Mouse (Mus musculus) ES-Bruce4 (cell line): Measurements from ENCODE around the gene Hfe. TPM values are rescaled to one million over a fixed set of nuclear protein-coding genes. Genes with fewer than 3 reads are reported as not detected.

ENCODE experiments used
- H3K27ac ChIP-seq: 2 replicates; pipeline ENCODE4 v1.5.1; 2012; ENCODE audit warnings: low read length, inconsistent platforms; ENCODE audit not compliant: insufficient read depth
- H3K27me3 ChIP-seq: 2 replicates; pipeline ENCODE4 v1.6.1; 2012; ENCODE audit warnings: mild to moderate bottlenecking, low read length, inconsistent platforms; ENCODE audit not compliant: control insufficient read depth, poor library complexity, insufficient read depth, severe bottlenecking
- H3K36me3 ChIP-seq: 2 replicates; pipeline ENCODE4 v1.6.1; 2012; ENCODE audit warnings: inconsistent platforms, mild to moderate bottlenecking, low read length, moderate library complexity; ENCODE audit not compliant: control insufficient read depth, poor library complexity, insufficient read depth, severe bottlenecking
- H3K4me1 ChIP-seq: one replicate; pipeline ENCODE4 v1.8.1; 2011; ENCODE audit warnings: low read length; ENCODE audit not compliant: control insufficient read depth, insufficient read depth
- H3K4me3 ChIP-seq: 2 replicates; pipeline ENCODE4 v1.5.1; 2011; ENCODE audit warnings: low read depth, mild to moderate bottlenecking, low read length
- H3K9ac ChIP-seq: 2 replicates; pipeline ENCODE4 v1.6.1; 2012; ENCODE audit warnings: low read depth, mild to moderate bottlenecking, inconsistent platforms; ENCODE audit not compliant: poor library complexity, severe bottlenecking
- H3K9me3 ChIP-seq: replicated peaks from 2 replicates; pipeline ENCODE4 v1.6.1; 2012; ENCODE audit warnings: mild to moderate bottlenecking, low read length, inconsistent platforms; ENCODE audit not compliant: control insufficient read depth, poor library complexity, insufficient read depth, severe bottlenecking
- CTCF ChIP-seq: IDR thresholded peaks from one replicate; pipeline ENCODE4 v1.8.1; 2011; ENCODE audit warnings: low read depth, low read length
- EP300 ChIP-seq: IDR thresholded peaks from 2 replicates; pipeline ENCODE4 v1.6.1; 2011; ENCODE audit warnings: low read depth, low read length; ENCODE audit not compliant: insufficient read depth
- POLR2A ChIP-seq: IDR thresholded peaks from one replicate; pipeline ENCODE4 v1.8.1; 2011; ENCODE audit warnings: low read length; ENCODE audit not compliant: insufficient read depth
- polyA plus RNA-seq: library from polyadenylated mRNA; stranded (reverse); fragments of >200 nt; gene quantifications from 2 replicates; pipeline ENCODE4 v1.2.4, GENCODE M21; 2011; ENCODE audit warnings: low read depth; ENCODE audit not compliant: missing spikeins, insufficient read depth, insufficient read length

The Hfe gene
- polyA plus RNA-seq, 1 experiment: not detected

GRCm38 (mm10) chr13:23659636-23660366 is 50.9 kb downstream of the Hfe start:
- Histone ChIP-seq H3K9me3 (no peaks in the 10 kb centered on the region; the same call in 1 of the 2 replicates), H3K27ac (no peak overlapping the region), H3K9ac (no peak overlapping the region), H3K27me3 (no peaks in the 10 kb centered on the region; the same call in 1 of the 2 replicates), H3K4me1 (no peaks in the 10 kb centered on the region), H3K36me3 (no peaks in the 10 kb centered on the region), H3K4me3 (no peak overlapping the region)
- no peak for TF ChIP-seq POLR2A
- no peak for TF ChIP-seq CTCF
- TF ChIP-seq EP300: no peak

Other genes with a start within 250 kb of the Hfe start
- 0.40 and 0.46 TPM in 2 replicates for gene Btn1a1, start 245.0 kb downstream of the Hfe start, polyA plus RNA-seq
- gene Btn2a2, start 222.0 kb downstream of the Hfe start, polyA plus RNA-seq: 0.91 and 1.9 TPM in 2 replicates
- gene Hist1h4h, start 179.8 kb downstream of the Hfe start, polyA plus RNA-seq: 16.9 and 19.1 TPM in 2 replicates
- 68.8 and 97.9 TPM in 2 replicates for gene Hist1h2af, start 176.9 kb downstream of the Hfe start, polyA plus RNA-seq
- gene Hist1h3g, start 175.4 kb downstream of the Hfe start, polyA plus RNA-seq: 8.9 and 16.9 TPM in 2 replicates
- gene Hist1h2bh, start 167.5 kb downstream of the Hfe start, polyA plus RNA-seq: 3.9 and 4.2 TPM in 2 replicates
- 1.5 TPM in 1 of 2 replicates, not detected in the other for gene Hist1h3f, start 166.8 kb downstream of the Hfe start, polyA plus RNA-seq
- gene Hist1h4f, start 159.2 kb downstream of the Hfe start, polyA plus RNA-seq: 24.1 and 31.1 TPM in 2 replicates
- gene Hist1h1d, start 157.6 kb downstream of the Hfe start, polyA plus RNA-seq: 1.6 and 2.0 TPM in 2 replicates
- 14.3 and 15.4 TPM in 2 replicates for gene Hist1h3e, start 148.5 kb downstream of the Hfe start, polyA plus RNA-seq
- 5.0 and 8.2 TPM in 2 replicates for gene Hist1h2ae, start 139.6 kb downstream of the Hfe start, polyA plus RNA-seq
- gene Hist1h2bg, start 139.5 kb downstream of the Hfe start, polyA plus RNA-seq: 13.4 and 16.7 TPM in 2 replicates
- gene Hist1h2bf, start 136.7 kb downstream of the Hfe start, polyA plus RNA-seq: 21.5 and 23.2 TPM in 2 replicates
- 2.0 TPM in 1 of 2 replicates, not detected in the other for gene Hist1h2ad, start 136.5 kb downstream of the Hfe start, polyA plus RNA-seq
- gene Hist1h3d, start 135.1 kb downstream of the Hfe start, polyA plus RNA-seq: 3.2 and 4.7 TPM in 2 replicates
- 4.3 and 4.8 TPM in 2 replicates for gene Hist1h4d, start 129.3 kb downstream of the Hfe start, polyA plus RNA-seq
- 1.8 TPM in 2 replicates for gene Hist1h2be, start 89.7 kb downstream of the Hfe start, polyA plus RNA-seq
- 6.9 and 8.4 TPM in 2 replicates for gene Hist1h1e, start 88.3 kb downstream of the Hfe start, polyA plus RNA-seq
- 0.37 and 0.91 TPM in 2 replicates for gene Hist1h2ac, start 26.9 kb downstream of the Hfe start, polyA plus RNA-seq
- 9.1 and 10.6 TPM in 2 replicates for gene Hist1h2bc, start 26.7 kb downstream of the Hfe start, polyA plus RNA-seq
- gene Hist1h1t, start 15.0 kb downstream of the Hfe start, polyA plus RNA-seq: not detected in 2 replicates
- 1.3 and 2.5 TPM in 2 replicates for gene Hist1h4c, start 12.4 kb downstream of the Hfe start, polyA plus RNA-seq
- gene Hist1h1c, start 28.0 kb upstream of the Hfe start, polyA plus RNA-seq: 10.8 and 13.3 TPM in 2 replicates
- gene Hist1h3c, start 34.7 kb upstream of the Hfe start, polyA plus RNA-seq: 3.6 and 8.6 TPM in 2 replicates
- 9.8 and 11.5 TPM in 2 replicates for gene Hist1h2bb, start 35.9 kb upstream of the Hfe start, polyA plus RNA-seq
- 11.9 and 17.9 TPM in 2 replicates for gene Hist1h2ab, start 40.3 kb upstream of the Hfe start, polyA plus RNA-seq
- 5.0 and 9.4 TPM in 2 replicates for gene Hist1h3b, start 41.4 kb upstream of the Hfe start, polyA plus RNA-seq
- gene Hist1h4b, start 46.2 kb upstream of the Hfe start, polyA plus RNA-seq: 28.2 and 29.2 TPM in 2 replicates
- 3.1 and 4.5 TPM in 2 replicates for gene Hist1h4a, start 50.4 kb upstream of the Hfe start, polyA plus RNA-seq
- gene Hist1h3a, start 51.5 kb upstream of the Hfe start, polyA plus RNA-seq: 5.4 TPM in 1 of 2 replicates, not detected in the other
- gene Hist1h1a, start 52.8 kb upstream of the Hfe start, polyA plus RNA-seq: 7.8 and 8.6 TPM in 2 replicates
- not detected in 2 replicates for gene Trim38, start 59.1 kb upstream of the Hfe start, polyA plus RNA-seq
- gene Slc17a2, start 96.1 kb upstream of the Hfe start, polyA plus RNA-seq: not detected in 2 replicates
- gene Slc17a3, start 128.6 kb upstream of the Hfe start, polyA plus RNA-seq: not detected in 2 replicates
- gene Slc17a1, start 156.9 kb upstream of the Hfe start, polyA plus RNA-seq: not detected in 2 replicates
- not detected in 2 replicates for gene Slc17a4, start 204.2 kb upstream of the Hfe start, polyA plus RNA-seq
- not detected in 2 replicates for gene Hist1h2ba, start 223.3 kb upstream of the Hfe start, polyA plus RNA-seq
- not detected in 2 replicates for gene Hist1h2aa, start 223.6 kb upstream of the Hfe start, polyA plus RNA-seq